In the genomic region with DNA sequence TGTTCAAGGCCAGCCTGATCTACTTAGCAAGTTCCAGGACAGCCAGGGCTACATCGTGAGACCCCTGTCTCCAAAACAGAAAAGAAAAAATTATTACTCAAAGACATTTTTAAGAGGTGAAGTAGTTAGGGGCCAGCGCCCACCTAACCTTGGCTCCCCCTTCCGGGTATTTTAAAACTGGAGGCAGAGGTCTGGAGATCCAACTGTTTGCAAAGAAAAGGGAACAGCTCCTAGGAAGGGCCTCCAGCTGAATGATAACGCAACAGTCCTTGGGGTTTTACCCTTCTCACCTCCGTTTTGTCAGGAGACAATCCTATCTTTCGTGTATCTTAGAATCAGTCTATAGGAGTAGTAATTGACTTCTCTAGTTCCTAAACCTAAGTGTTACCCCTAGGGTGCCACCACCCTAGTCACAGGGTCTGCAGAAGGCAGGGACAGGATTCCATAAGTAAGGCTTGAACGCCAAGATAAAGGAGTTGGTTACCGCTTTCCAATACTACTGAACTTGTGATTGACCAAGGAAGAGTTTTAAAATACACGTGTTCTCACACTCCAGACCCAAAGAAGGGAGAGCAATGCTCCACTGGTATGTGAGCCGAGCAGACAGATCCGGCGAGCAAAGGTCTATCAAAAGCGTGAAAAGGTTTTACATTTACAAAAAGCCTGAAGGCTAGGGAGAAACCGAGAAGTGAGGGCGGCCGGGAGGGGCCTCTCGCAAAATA, we compare ENCODE assay signal across 7 mouse cellular contexts. TPM values are rescaled to one million over a fixed set of nuclear protein-coding genes. Genes with fewer than 3 reads are reported as not detected.
DNase-seq lines count a peak whose midpoint lies in the region; ATAC-seq lines count a peak whose summit lies in the region.

No protein-coding gene starts in this region.

- 5% methylated on average over 17 of the region's 17 CpGs for WGBS in neural tube, embryonic 11.5 days
- WGBS in forebrain, embryonic 10.5 days, result 7% methylated on average over 17 of the region's 17 CpGs
- WGBS in limb, embryonic 13.5 days, result 3% methylated on average over 17 of the region's 17 CpGs
- WGBS in stomach, embryonic 15.5 days, result 1% methylated on average over 17 of the region's 17 CpGs

- peaks cover 29% of the 10 kb centered on the region for H3K4me1 ChIP-seq in neural tube, embryonic 11.5 days (ENCODE audit: control insufficient read depth, insufficient read depth, low read length)
- H3K4me1 ChIP-seq in forebrain, embryonic 10.5 days, result peaks cover 57% of the 10 kb centered on the region
- peaks cover 61% of the 10 kb centered on the region for H3K4me1 ChIP-seq in limb, embryonic 13.5 days
- peaks cover 47% of the 10 kb centered on the region for H3K4me1 ChIP-seq in stomach, embryonic 15.5 days

- no peaks in the 10 kb centered on the region for H3K9me3 ChIP-seq in neural tube, embryonic 11.5 days (ENCODE audit: control insufficient read depth, low read length)
- H3K9me3 ChIP-seq in forebrain, embryonic 10.5 days, result no peaks in the 10 kb centered on the region
- no peaks in the 10 kb centered on the region for H3K9me3 ChIP-seq in limb, embryonic 13.5 days
- H3K9me3 ChIP-seq in stomach, embryonic 15.5 days, result no peaks in the 10 kb centered on the region

- no peaks in the 10 kb centered on the region for H3K27me3 ChIP-seq in neural tube, embryonic 11.5 days (ENCODE audit: control insufficient read depth, insufficient read depth, low read length)
- H3K27me3 ChIP-seq in forebrain, embryonic 10.5 days (ENCODE audit: poor library complexity, severe bottlenecking), result no peaks in the 10 kb centered on the region
- no peaks in the 10 kb centered on the region for H3K27me3 ChIP-seq in limb, embryonic 13.5 days
- no peaks in the 10 kb centered on the region for H3K27me3 ChIP-seq in stomach, embryonic 15.5 days (replicated peaks)

- H3K4me3 ChIP-seq in neural tube, embryonic 11.5 days (ENCODE audit: low read depth, low read length), result peak overlapping the region; percentile 85
- H3K4me3 ChIP-seq in forebrain, embryonic 10.5 days, result peak overlapping the region; percentile 93
- peak overlapping the region; percentile 83 for H3K4me3 ChIP-seq in limb, embryonic 13.5 days
- H3K4me3 ChIP-seq in stomach, embryonic 15.5 days (replicated peaks), result peak overlapping the region; percentile 89

- H3K9ac ChIP-seq in neural tube, embryonic 11.5 days (ENCODE audit: low read length), result peak overlapping the region; percentile 82
- H3K9ac ChIP-seq in limb, embryonic 13.5 days, result peak overlapping the region; percentile 84
- H3K9ac ChIP-seq in stomach, embryonic 15.5 days, result peak overlapping the region; percentile 70

- no peak overlapping the region for H3K27ac ChIP-seq in neural tube, embryonic 11.5 days (ENCODE audit: low read depth, low read length)
- peak overlapping the region; percentile 90 for H3K27ac ChIP-seq in forebrain, embryonic 10.5 days
- 0 out of 2 replicates have a peak overlapping the region, but pooled peaks have one; percentile 88 for H3K27ac ChIP-seq in limb, embryonic 13.5 days
- H3K27ac ChIP-seq in stomach, embryonic 15.5 days, result peak overlapping the region; percentile 92; the same call in 1 of the 2 replicates

- H3K4me2 ChIP-seq in neural tube, embryonic 11.5 days (ENCODE audit: low read depth), result peak overlapping the region; percentile 65
- H3K4me2 ChIP-seq in limb, embryonic 13.5 days (replicated peaks), result peak overlapping the region; percentile 91
- peak overlapping the region; percentile 80 for H3K4me2 ChIP-seq in stomach, embryonic 15.5 days

- no peak; the same call in 1 of the 2 replicates for ATAC-seq in neural tube, embryonic 11.5 days (ENCODE audit: insufficient read depth, low FRiP score, low TSS enrichment)
- ATAC-seq in limb, embryonic 13.5 days (ENCODE audit: low FRiP score, low read depth), result no peak
- peak; percentile 6; the same call in 1 of the 2 replicates for ATAC-seq in stomach, embryonic 15.5 days (ENCODE audit: insufficient read depth, low FRiP score, low read depth)

- H3K36me3 ChIP-seq in neural tube, embryonic 11.5 days (ENCODE audit: control insufficient read depth, insufficient read depth, low read length), result 0 out of 2 replicates have a peak, but pooled peaks cover 2% of the 10 kb centered on the region
- H3K36me3 ChIP-seq in forebrain, embryonic 10.5 days (replicated peaks), result peaks cover 32% of the 10 kb centered on the region
- H3K36me3 ChIP-seq in limb, embryonic 13.5 days, result peaks cover 28% of the 10 kb centered on the region
- H3K36me3 ChIP-seq in stomach, embryonic 15.5 days, result 0 out of 2 replicates have a peak, but pooled peaks cover 4% of the 10 kb centered on the region

- no peak for DNase-seq in neural tube, embryonic 11.5 days (ENCODE audit: low spot score)
- no peak for DNase-seq in neural tube, embryonic 10.5 days (ENCODE audit: extremely low spot score, low spot score)
- no peak for DNase-seq in forebrain, embryonic 10.5 days (ENCODE audit: extremely low spot score, low spot score)
- DNase-seq in adrenal gland, postnatal 14 days, result no peak
- DNase-seq in adipocyte (ENCODE audit: low spot score), result no peak

RNA-seq across cellular contexts. Expression of a gene that starts 0.9 kb away (rescaled TPM):
- polyA plus RNA-seq in neural tube, embryonic 11.5 days (2014; fragmentation: Nextera tagmentation; extraction: Ambion mirVana), result 16.1 and 17.1 TPM in 2 replicates
- 28.3 and 28.9 TPM in 2 replicates for polyA plus RNA-seq in forebrain, embryonic 10.5 days (2016; fragmentation: Nextera tagmentation; extraction: Ambion mirVana)
- 18.9 and 22.0 TPM in 2 replicates for polyA plus RNA-seq in limb, embryonic 13.5 days (2015; fragmentation: Nextera tagmentation; extraction: Ambion mirVana)
- polyA plus RNA-seq in stomach, embryonic 15.5 days (2015; fragmentation: Nextera tagmentation; extraction: Ambion mirVana), result 11.6 and 12.8 TPM in 2 replicates
- total RNA-seq in adrenal gland, postnatal 14 days (2021), result 9.2 and 9.7 TPM in 2 replicates

RNA-seq across cellular contexts. Expression of a gene that starts 1.1 kb away (rescaled TPM):
- 10.1 and 10.2 TPM in 2 replicates for polyA plus RNA-seq in neural tube, embryonic 11.5 days (2014; fragmentation: Nextera tagmentation; extraction: Ambion mirVana)
- polyA plus RNA-seq in forebrain, embryonic 10.5 days (2016; fragmentation: Nextera tagmentation; extraction: Ambion mirVana), result 9.2 and 10.0 TPM in 2 replicates
- 5.4 and 7.0 TPM in 2 replicates for polyA plus RNA-seq in limb, embryonic 13.5 days (2015; fragmentation: Nextera tagmentation; extraction: Ambion mirVana)
- polyA plus RNA-seq in stomach, embryonic 15.5 days (2015; fragmentation: Nextera tagmentation; extraction: Ambion mirVana), result 4.5 and 5.2 TPM in 2 replicates
- 20.8 and 22.4 TPM in 2 replicates for total RNA-seq in adrenal gland, postnatal 14 days (2021)

RNA-seq across cellular contexts. Expression of a gene that starts 35.2 kb away (rescaled TPM):
- 42.0 and 44.0 TPM in 2 replicates for polyA plus RNA-seq in neural tube, embryonic 11.5 days (2014; fragmentation: Nextera tagmentation; extraction: Ambion mirVana)
- polyA plus RNA-seq in forebrain, embryonic 10.5 days (2016; fragmentation: Nextera tagmentation; extraction: Ambion mirVana), result 113 TPM in 2 replicates
- polyA plus RNA-seq in limb, embryonic 13.5 days (2015; fragmentation: Nextera tagmentation; extraction: Ambion mirVana), result 47.9 and 52.2 TPM in 2 replicates
- polyA plus RNA-seq in stomach, embryonic 15.5 days (2015; fragmentation: Nextera tagmentation; extraction: Ambion mirVana), result 72.6 and 85.4 TPM in 2 replicates
- total RNA-seq in adrenal gland, postnatal 14 days (2021), result 87.9 and 89.6 TPM in 2 replicates

RNA-seq across cellular contexts. Expression of a gene that starts 48.1 kb away (rescaled TPM):
- polyA plus RNA-seq in neural tube, embryonic 11.5 days (2014; fragmentation: Nextera tagmentation; extraction: Ambion mirVana), result 16.7 and 19.0 TPM in 2 replicates
- polyA plus RNA-seq in forebrain, embryonic 10.5 days (2016; fragmentation: Nextera tagmentation; extraction: Ambion mirVana), result 13.5 and 14.5 TPM in 2 replicates
- 17.9 and 19.7 TPM in 2 replicates for polyA plus RNA-seq in limb, embryonic 13.5 days (2015; fragmentation: Nextera tagmentation; extraction: Ambion mirVana)
- 9.9 and 11.3 TPM in 2 replicates for polyA plus RNA-seq in stomach, embryonic 15.5 days (2015; fragmentation: Nextera tagmentation; extraction: Ambion mirVana)
- 30.8 and 36.0 TPM in 2 replicates for total RNA-seq in adrenal gland, postnatal 14 days (2021)

RNA-seq across cellular contexts. Expression of a gene that starts 49.2 kb away (rescaled TPM):
- 66.4 and 75.1 TPM in 2 replicates for polyA plus RNA-seq in neural tube, embryonic 11.5 days (2014; fragmentation: Nextera tagmentation; extraction: Ambion mirVana)
- 77.6 and 84.1 TPM in 2 replicates for polyA plus RNA-seq in forebrain, embryonic 10.5 days (2016; fragmentation: Nextera tagmentation; extraction: Ambion mirVana)
- 65.2 and 68.1 TPM in 2 replicates for polyA plus RNA-seq in limb, embryonic 13.5 days (2015; fragmentation: Nextera tagmentation; extraction: Ambion mirVana)
- polyA plus RNA-seq in stomach, embryonic 15.5 days (2015; fragmentation: Nextera tagmentation; extraction: Ambion mirVana), result 76.8 and 78.9 TPM in 2 replicates
- 126 and 137 TPM in 2 replicates for total RNA-seq in adrenal gland, postnatal 14 days (2021)
